Mouse (Mus musculus) small intestine, adult 2 months (tissue): ENCODE measurements around the gene Cldn15.

Experiments used
- CTCF ChIP-seq: fragments of 200-500 bp; IDR thresholded peaks from 2 replicates; pipeline ENCODE4 v1.5.1; 2012; ENCODE audit warnings: low read depth, mild to moderate bottlenecking, control low read depth, inconsistent platforms, low read length, moderate library complexity, mixed read lengths; ENCODE audit not compliant: insufficient replicate concordance, insufficient read length; ENCODE audit errors: extremely low read depth
- POLR2A ChIP-seq: fragments of 200-500 bp; IDR thresholded peaks from 2 replicates; pipeline ENCODE4 v1.6.1; 2012; ENCODE audit warnings: low read depth, mild to moderate bottlenecking, control low read depth, inconsistent platforms, low read length, moderate library complexity

- no peak for TF ChIP-seq CTCF
- TF ChIP-seq POLR2A: no peak
These were observed 542 bp downstream of the Cldn15 start for GRCm38 (mm10) chr5:136966861-136967455.
